Mouse (Mus musculus) testis, adult 2 months (tissue): ENCODE measurements around the gene Bcor.

Experiments used
- CTCF ChIP-seq: fragments of 200-500 bp; IDR thresholded peaks from 2 replicates; pipeline ENCODE4 v1.5.1; 2012; ENCODE audit warnings: low read depth, mild to moderate bottlenecking, inconsistent platforms, low read length, moderate library complexity; ENCODE audit not compliant: control insufficient read depth, insufficient read depth, insufficient replicate concordance
- POLR2A ChIP-seq: fragments of 200-500 bp; IDR thresholded peaks from 2 replicates; pipeline ENCODE4 v1.6.1; 2012; ENCODE audit warnings: low read depth, mild to moderate bottlenecking, inconsistent platforms, low read length, moderate library complexity; ENCODE audit not compliant: control insufficient read depth

- no peak for TF ChIP-seq CTCF
- no peak for TF ChIP-seq POLR2A
Measured at GRCm38 (mm10) chrX:12009046-12009445, 151.1 kb downstream of the Bcor start.
